Mouse (Mus musculus) small intestine, adult 2 months (tissue): ENCODE data around the gene Gm13698.
"Not testable (repeated sequence)": the region's sequence is repeated elsewhere in the genome, so short reads cannot be mapped to it uniquely, and the experiment has no call there.

Experiments used
- CTCF ChIP-seq: fragments of 200-500 bp; IDR thresholded peaks from 2 replicates; pipeline ENCODE4 v1.5.1; 2012; ENCODE audit warnings: low read depth, mild to moderate bottlenecking, control low read depth, inconsistent platforms, low read length, moderate library complexity, mixed read lengths; ENCODE audit not compliant: insufficient replicate concordance, insufficient read length; ENCODE audit errors: extremely low read depth
- POLR2A ChIP-seq: fragments of 200-500 bp; IDR thresholded peaks from 2 replicates; pipeline ENCODE4 v1.6.1; 2012; ENCODE audit warnings: low read depth, mild to moderate bottlenecking, control low read depth, inconsistent platforms, low read length, moderate library complexity

- not testable (repeated sequence) for TF ChIP-seq CTCF, POLR2A
These were observed at the start of gene Gm13698 for GRCm38 (mm10) chr2:83955393-83955792.
